Mouse (Mus musculus) E14TG2a.4 (cell line): ENCODE data around the gene Kcnt2.

ENCODE experiments used
- H3K27me3 ChIP-seq: 2 replicates; pipeline ENCODE4 v1.6.1; 2014; ENCODE audit warnings: low read length, control low read depth; ENCODE audit not compliant: insufficient read depth
- H3K36me3 ChIP-seq: 2 replicates; pipeline ENCODE4 v1.6.1; 2014; ENCODE audit warnings: low read length, control low read depth; ENCODE audit not compliant: insufficient read depth
- H3K4me1 ChIP-seq: replicated peaks from 2 replicates; pipeline ENCODE4 v1.6.1; 2014; ENCODE audit warnings: low read depth, low read length, control low read depth
- H3K4me3 ChIP-seq: replicated peaks from 2 replicates; pipeline ENCODE4 v1.5.1; 2014; ENCODE audit warnings: mild to moderate bottlenecking, low read length
- H3K9me3 ChIP-seq: 2 replicates; pipeline ENCODE4 v1.6.1; 2014; ENCODE audit warnings: low read length, control low read depth
- CTCF ChIP-seq: conservative IDR thresholded peaks from 2 replicates; pipeline ENCODE4 v1.5.1; 2014; ENCODE audit warnings: low read length
- NANOG ChIP-seq: IDR thresholded peaks from 2 replicates; pipeline ENCODE4 v1.6.1; 2014; ENCODE audit warnings: borderline replicate concordance, low read length, mixed read lengths
- POU5F1 ChIP-seq: IDR thresholded peaks from 2 replicates; pipeline ENCODE4 v1.6.1; 2014; ENCODE audit warnings: low read length, borderline replicate concordance

Gene Kcnt2

GRCm38 (mm10) chr1:140572141-140572540 lies 326.2 kb downstream of the Kcnt2 start:
- H3K9me3 ChIP-seq = no peaks in the 10 kb centered on the region
- TF ChIP-seq CTCF (no peak), NANOG (no peak), POU5F1 (no peak)

GRCm38 (mm10) chr1:140578607-140579006 lies 332.6 kb downstream of the Kcnt2 start:
- TF ChIP-seq NANOG = no peak
- no peak for TF ChIP-seq POU5F1
- no peak for TF ChIP-seq CTCF
- Histone ChIP-seq H3K4me1 (no peaks in the 10 kb centered on the region), H3K36me3 (no peaks in the 10 kb centered on the region), H3K4me3 (no peak overlapping the region), H3K27me3 (no peaks in the 10 kb centered on the region), H3K9me3 (no peaks in the 10 kb centered on the region)

More at GRCm38 (mm10) chr1:140572141-140572540, 326.2 kb downstream of the Kcnt2 start:
- Histone ChIP-seq H3K4me1 (no peaks in the 10 kb centered on the region), H3K27me3 (no peaks in the 10 kb centered on the region), H3K36me3 (no peaks in the 10 kb centered on the region), H3K4me3 (no peak overlapping the region)

GRCm38 (mm10) chr1:140588302-140588701 lies 342.3 kb downstream of the Kcnt2 start:
- Histone ChIP-seq H3K27me3 (no peaks in the 10 kb centered on the region), H3K9me3 (no peaks in the 10 kb centered on the region), H3K36me3 (no peaks in the 10 kb centered on the region), H3K4me1 (no peaks in the 10 kb centered on the region), H3K4me3 (no peak overlapping the region)
- TF ChIP-seq CTCF (no peak), POU5F1 (no peak), NANOG (no peak)

DNA sequence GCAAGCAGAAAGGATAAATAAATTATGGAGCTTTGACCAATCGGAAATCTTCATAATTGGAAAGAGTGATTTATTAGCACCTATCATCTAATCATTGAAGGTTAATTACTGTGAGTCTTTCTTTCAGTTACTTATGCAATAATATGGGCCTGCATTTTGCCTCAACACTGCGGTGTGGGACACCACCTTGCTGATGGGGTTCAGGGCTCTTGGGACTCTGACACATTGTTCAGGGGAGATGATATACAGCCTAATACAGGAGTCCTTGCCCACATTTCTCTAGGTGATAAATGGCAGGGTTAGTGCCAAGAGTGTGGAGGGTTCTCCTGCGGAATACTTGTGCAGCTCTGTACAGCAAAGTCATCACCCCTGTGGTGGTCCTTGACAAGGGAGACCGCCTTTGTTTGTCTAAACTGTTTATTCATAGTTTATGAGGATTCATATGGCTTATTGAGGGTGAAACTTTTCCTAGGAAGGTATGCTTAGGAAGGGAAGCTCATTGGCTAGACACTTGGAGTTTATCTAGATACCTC lies 362.9 kb downstream of the Kcnt2 start:
- H3K27me3 ChIP-seq = no peaks in the 10 kb centered on the region
- H3K4me3 ChIP-seq = no peak overlapping the region
- TF ChIP-seq CTCF (no peak), POU5F1 (no peak)
- H3K36me3 ChIP-seq = no peaks in the 10 kb centered on the region
- H3K4me1 ChIP-seq = no peaks in the 10 kb centered on the region
- no peaks in the 10 kb centered on the region for H3K9me3 ChIP-seq

GRCm38 (mm10) chr1:140613101-140613500 lies 367.1 kb downstream of the Kcnt2 start:
- TF ChIP-seq NANOG (no peak), POU5F1 (no peak), CTCF (no peak)
- Histone ChIP-seq H3K36me3 (no peaks in the 10 kb centered on the region), H3K9me3 (no peaks in the 10 kb centered on the region), H3K4me1 (no peaks in the 10 kb centered on the region), H3K27me3 (no peaks in the 10 kb centered on the region), H3K4me3 (no peak overlapping the region)

- Histone ChIP-seq H3K4me1 (peaks cover 3% of the 10 kb centered on the region; the same call in 1 of the 2 replicates), H3K4me3 (no peak overlapping the region), H3K9me3 (no peaks in the 10 kb centered on the region), H3K27me3 (no peaks in the 10 kb centered on the region), H3K36me3 (no peaks in the 10 kb centered on the region)
- TF ChIP-seq NANOG (no peak), CTCF (no peak)
Observed at GRCm38 (mm10) chr1:140614840-140615239, 368.9 kb downstream of the Kcnt2 start.

DNA sequence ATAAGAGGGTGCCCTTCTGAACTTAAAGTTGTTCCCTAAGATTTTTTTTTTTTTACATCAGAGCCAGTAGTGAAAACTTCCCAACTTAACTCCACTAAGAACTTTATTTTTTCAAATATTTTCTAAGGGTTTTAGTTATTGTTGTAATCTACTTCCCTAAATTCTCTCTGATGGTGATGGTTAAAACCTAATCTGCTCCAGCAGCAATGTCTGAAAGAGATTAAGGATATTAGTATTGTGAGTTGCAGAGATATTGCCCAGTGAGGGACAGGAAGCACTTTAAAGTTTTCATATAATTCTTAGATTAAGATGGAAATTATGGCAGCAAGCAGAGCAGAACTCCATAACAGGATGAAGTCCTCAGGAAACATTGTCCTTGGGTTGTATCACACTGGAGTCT lies 372.2 kb downstream of the Kcnt2 start:
- Histone ChIP-seq H3K4me3 (no peak overlapping the region), H3K36me3 (no peaks in the 10 kb centered on the region), H3K4me1 (peaks cover 8% of the 10 kb centered on the region; the same call in 1 of the 2 replicates), H3K27me3 (no peaks in the 10 kb centered on the region), H3K9me3 (no peaks in the 10 kb centered on the region)
- TF ChIP-seq CTCF (no peak), POU5F1 (no peak), NANOG (no peak)

DNA sequence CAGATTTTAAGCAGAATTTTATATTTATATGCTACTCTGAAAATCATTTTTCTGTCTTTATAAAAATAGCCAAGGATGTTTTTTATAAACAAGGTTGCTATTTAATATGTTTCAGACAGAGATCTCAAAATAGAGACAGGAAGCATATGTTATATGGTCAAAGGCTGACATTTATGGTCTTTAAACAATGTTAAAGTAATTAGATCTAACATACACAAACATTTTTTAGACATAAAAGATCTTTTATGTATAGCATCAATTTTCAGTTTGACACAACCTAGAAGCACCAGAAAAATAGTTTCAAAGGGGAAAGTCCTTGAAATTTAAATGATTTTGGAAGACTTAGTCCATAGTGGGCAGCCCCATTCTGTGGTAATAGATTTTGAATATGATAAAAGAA lies 379.0 kb downstream of the Kcnt2 start:
- no peak for TF ChIP-seq NANOG
- no peak for TF ChIP-seq POU5F1
- no peak for TF ChIP-seq CTCF

More for the DNA sequence above, 379.0 kb downstream of the Kcnt2 start:
- no peak overlapping the region for H3K4me3 ChIP-seq
- no peaks in the 10 kb centered on the region for H3K9me3 ChIP-seq
- H3K4me1 ChIP-seq = peaks cover 4% of the 10 kb centered on the region; the same call in 1 of the 2 replicates
- no peaks in the 10 kb centered on the region for H3K27me3 ChIP-seq
- no peaks in the 10 kb centered on the region for H3K36me3 ChIP-seq
